Mouse (Mus musculus) layer of hippocampus, adult 2 months (tissue): ENCODE measurements around the gene Cmtr1. TPM values are rescaled to one million over a fixed set of nuclear protein-coding genes. Genes with fewer than 3 reads are reported as not detected.
"Not testable (repeated sequence)": the region's sequence is repeated elsewhere in the genome, so short reads cannot be mapped to it uniquely, and the experiment has no call there.

ENCODE experiments used
- DNase-seq, 2 experiments: peaks; one replicate each; pipeline ENCODE4 v3.0.0; 2022; ENCODE audit warnings: low spot score in 2 of 2
- H3K27ac ChIP-seq: fragments of 200-600 bp; 2 replicates; pipeline ENCODE4 v1.8.1; 2022
- H3K4me3 ChIP-seq: fragments of 200-600 bp; 2 replicates; pipeline ENCODE4 v1.8.1; 2022; ENCODE audit warnings: mild to moderate bottlenecking
- CTCF ChIP-seq: fragments of 200-600 bp; conservative IDR thresholded peaks from 2 replicates; pipeline ENCODE4 v1.8.1; 2022; ENCODE audit warnings: antibody characterized with exemption, mild to moderate bottlenecking, moderate library complexity
- long read RNA-seq, 2 experiments: library from polyadenylated mRNA; stranded (forward); transcript quantifications; one replicate each; pipeline ENCODE4 v2.0.0; 2021; ENCODE audit warnings: borderline mapping rate in 2 of 2
- total RNA-seq, 2 experiments: library from RNA; stranded (reverse); gene quantifications; 2 replicates each; pipeline ENCODE4 v1.2.3; 2021

Gene Cmtr1
- 100 to 1,000 TPM; 111 to 115 TPM for total RNA-seq
- long read RNA-seq, experiment 1, full-length matches to known transcripts, result 58 of 77 reads
- long read RNA-seq, experiment 1, partial matches to known transcripts, result 9 of 77 reads
- long read RNA-seq, experiment 1, other reads (novel, unspliced or antisense), result 10 of 77 reads
- long read RNA-seq, experiment 2, full-length matches to known transcripts, result 69 of 101 reads
- long read RNA-seq, experiment 2, partial matches to known transcripts, result 10 of 101 reads
- long read RNA-seq, experiment 2, other reads (novel, unspliced or antisense), result 22 of 101 reads

GRCm38 (mm10) chr17:29660076-29660761 is at the start of gene Cmtr1:
Cmtr1 (plus strand) TSS chr17:29660595.
- peak within 1 kb of the TSS; percentile 95 for H3K27ac ChIP-seq
- peak within 1 kb of the TSS; percentile 85 for H3K4me3 ChIP-seq
- TF ChIP-seq CTCF, result no peak
- DNase-seq, result peak; percentile 92 to 97

DNA sequence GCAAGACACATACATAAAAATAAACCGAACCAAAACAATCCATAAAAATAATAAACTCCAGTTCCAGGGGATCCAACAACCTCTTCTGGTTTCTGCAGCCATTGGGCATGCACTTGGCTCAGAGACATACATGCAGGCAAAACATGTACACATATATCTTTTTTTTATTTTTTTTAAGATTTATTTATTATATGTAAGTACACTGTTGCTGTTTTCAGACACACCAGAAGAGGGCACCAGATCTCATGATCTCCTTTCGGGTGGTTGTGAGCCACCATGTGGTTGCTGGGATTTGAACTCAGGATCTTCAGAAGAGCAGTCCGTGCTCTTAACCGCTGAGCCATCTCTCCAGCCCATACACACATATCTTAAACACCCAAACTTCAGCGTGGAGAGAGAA is 46.9 kb upstream of the Cmtr1 start:
- not testable (repeated sequence) for DNase-seq, H3K4me3 ChIP-seq, H3K27ac ChIP-seq
- TF ChIP-seq CTCF, result peak; percentile 71

- Histone ChIP-seq H3K27ac (peak within 1 kb of the TSS; percentile 94), H3K4me3 (peak within 1 kb of the TSS; percentile 84)
- DNase-seq, result peak; percentile 90 to 95
- peak; percentile 85 for TF ChIP-seq CTCF
Observed at GRCm38 (mm10) chr17:29614115-29615023, 46.0 kb upstream of the Cmtr1 start, which contains the start of the genes Rnf8 and Gm28043. Rnf8 (plus strand) TSS chr17:29614790. Gm28043 (plus strand) TSS chr17:29614876.

DNA sequence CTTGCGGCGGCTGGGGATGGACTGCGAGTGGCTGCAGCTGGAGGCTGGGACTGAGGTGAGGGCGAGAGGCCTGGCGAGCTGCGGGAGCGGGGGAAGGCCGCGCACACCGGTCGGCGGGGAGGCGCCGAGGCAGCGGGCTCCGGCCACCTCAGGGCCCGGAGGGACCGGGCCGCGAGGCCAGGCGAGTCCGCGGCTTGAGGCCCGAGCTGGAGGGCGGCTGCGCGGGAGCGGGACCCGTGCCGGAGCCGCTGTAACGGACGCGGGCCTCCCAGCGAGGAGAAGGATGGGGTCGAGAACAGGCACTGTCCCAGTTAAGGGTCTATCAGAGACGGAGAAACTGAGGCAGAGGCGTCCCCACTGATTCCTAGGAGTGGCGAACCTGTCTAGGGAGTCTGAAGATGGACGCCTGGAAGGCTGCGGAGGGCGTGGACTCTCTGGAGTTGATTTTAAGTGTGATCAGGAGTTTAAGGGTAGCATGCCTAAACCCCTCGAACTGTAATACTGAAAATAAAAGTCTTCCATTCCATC is 45.3 kb upstream of the Cmtr1 start:
- DNase-seq, result no peak
- TF ChIP-seq CTCF, result no peak
- H3K27ac ChIP-seq, result peak overlapping the region; percentile 94
- peak overlapping the region; percentile 84 for H3K4me3 ChIP-seq

- Histone ChIP-seq H3K27ac (peak overlapping the region; percentile 94), H3K4me3 (peak overlapping the region; percentile 84)
- no peak for TF ChIP-seq CTCF
- DNase-seq, result no peak
Observed at GRCm38 (mm10) chr17:29615616-29616015, 44.8 kb upstream of the Cmtr1 start.

DNA sequence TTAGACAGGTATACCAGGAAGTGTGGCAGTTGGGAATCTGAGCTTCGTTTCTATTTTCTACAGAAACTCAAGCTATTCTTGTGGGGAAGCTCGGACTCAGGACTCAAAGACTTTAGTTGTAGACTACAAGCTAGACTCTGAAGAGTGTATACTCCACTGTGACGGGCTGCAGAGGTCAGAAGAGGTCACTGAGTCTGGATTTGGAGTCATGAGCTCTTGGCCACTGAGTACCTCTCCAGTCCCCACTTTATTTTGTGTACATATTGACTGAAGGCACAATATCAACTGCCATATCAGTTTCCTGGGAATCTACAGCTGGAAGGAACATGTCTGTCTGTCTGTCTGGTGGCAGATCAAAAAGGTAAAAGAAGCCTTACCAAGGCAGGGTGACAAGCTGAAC is 41.2 kb upstream of the Cmtr1 start:
- no peak for TF ChIP-seq CTCF
- Histone ChIP-seq H3K4me3 (no peak overlapping the region), H3K27ac (no peak overlapping the region)
- DNase-seq, result no peak

GRCm38 (mm10) chr17:29623488-29623887 is 36.9 kb upstream of the Cmtr1 start:
- H3K27ac ChIP-seq, result no peak overlapping the region
- no peak overlapping the region for H3K4me3 ChIP-seq
- DNase-seq, result no peak
- TF ChIP-seq CTCF, result no peak

- no peak overlapping the region for H3K27ac ChIP-seq
Observed at GRCm38 (mm10) chr17:29627285-29627684, 33.1 kb upstream of the Cmtr1 start.

GRCm38 (mm10) chr17:29628946-29629345 is 31.4 kb upstream of the Cmtr1 start:
- no peak for DNase-seq
- no peak overlapping the region for H3K4me3 ChIP-seq
- H3K27ac ChIP-seq, result no peak overlapping the region
- no peak for TF ChIP-seq CTCF

More at GRCm38 (mm10) chr17:29627285-29627684, 33.1 kb upstream of the Cmtr1 start:
- no peak for TF ChIP-seq CTCF
- DNase-seq, result no peak
- H3K4me3 ChIP-seq, result no peak overlapping the region

DNA sequence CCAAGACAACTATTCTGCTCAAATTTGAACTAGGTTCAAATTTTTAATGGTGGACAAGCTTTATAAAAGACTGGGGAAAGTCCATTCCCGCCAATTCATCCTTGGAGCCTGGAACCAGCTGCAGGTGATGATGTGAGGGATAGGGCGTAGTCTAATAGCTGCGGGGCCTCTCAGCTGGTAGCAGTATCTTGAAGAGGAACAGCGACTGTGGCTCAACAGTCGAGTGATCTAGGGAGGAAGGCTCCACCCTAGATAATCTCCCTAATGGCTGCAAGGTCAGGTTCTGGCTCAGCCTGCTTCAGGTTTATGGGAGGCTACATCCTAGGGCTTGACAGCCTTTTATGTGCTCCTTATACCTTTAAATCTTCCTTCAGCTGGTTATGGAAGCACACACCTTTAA is 30.8 kb upstream of the Cmtr1 start:
- no peak for DNase-seq
- TF ChIP-seq CTCF, result no peak
- H3K4me3 ChIP-seq, result no peak overlapping the region
- H3K27ac ChIP-seq, result no peak overlapping the region

DNA sequence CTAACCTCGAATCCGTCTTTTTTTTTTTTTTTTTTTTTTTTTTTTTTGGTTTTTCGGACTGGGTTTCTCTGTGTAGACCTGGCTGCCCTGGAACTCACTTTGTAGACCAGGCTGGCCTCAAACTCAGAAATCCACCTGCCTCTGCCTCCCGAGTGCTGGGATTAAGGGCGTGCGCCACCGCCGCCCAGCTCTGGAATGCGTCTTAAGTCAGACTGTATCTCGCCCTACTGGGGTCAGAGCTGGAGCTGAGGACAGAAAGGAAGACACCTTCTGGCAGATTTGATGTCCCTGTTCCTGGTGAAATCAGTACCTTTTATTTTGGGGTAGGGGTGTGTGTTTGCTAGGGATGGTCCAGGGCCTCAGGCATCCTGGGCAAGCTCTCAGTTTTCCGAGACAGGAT is 28.1 kb upstream of the Cmtr1 start:
- no peak for DNase-seq
- no peak for TF ChIP-seq CTCF
- no peak overlapping the region for H3K27ac ChIP-seq
- H3K4me3 ChIP-seq, result no peak overlapping the region

DNA sequence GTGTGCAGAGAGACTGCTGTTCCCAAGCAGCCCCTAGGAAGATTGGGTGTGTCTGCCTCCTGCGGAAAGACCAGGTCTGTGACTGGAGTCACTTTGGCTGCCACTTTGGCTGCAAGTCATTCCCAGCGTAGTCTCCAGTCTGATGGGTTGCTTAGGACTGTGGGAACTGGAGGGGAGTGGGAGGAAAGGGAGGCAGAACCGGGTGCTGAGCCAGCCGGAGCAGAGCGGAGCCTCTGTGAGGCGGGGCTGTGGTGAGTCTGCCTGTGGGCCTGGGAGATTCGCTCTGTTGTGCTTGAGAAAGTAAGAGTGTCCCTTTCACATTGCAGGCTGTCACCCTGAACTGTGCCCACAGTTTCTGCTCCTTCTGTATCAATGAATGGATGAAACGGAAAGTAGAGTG is 24.9 kb upstream of the Cmtr1 start:
- no peak for TF ChIP-seq CTCF
- DNase-seq, result peak; percentile 48 to 55
- no peak overlapping the region for H3K4me3 ChIP-seq
- H3K27ac ChIP-seq, result no peak overlapping the region
